Mouse (Mus musculus) layer of hippocampus, adult 18-20 months (tissue): ENCODE results near the gene Hoxa5. TPM values are rescaled to one million over a fixed set of nuclear protein-coding genes. Genes with fewer than 3 reads are reported as not detected.

ENCODE experiments used
- DNase-seq, 2 experiments: peaks; one replicate each; pipeline ENCODE4 v3.0.0; 2022; ENCODE audit warnings: low spot score in 2 of 2
- total RNA-seq, 2 experiments: library from RNA; stranded (reverse); gene quantifications; 2 replicates each; pipeline ENCODE4 v1.2.3; 2021

The Hoxa5 gene
- total RNA-seq, 2 experiments from 2014 or later = not detected

DNA sequence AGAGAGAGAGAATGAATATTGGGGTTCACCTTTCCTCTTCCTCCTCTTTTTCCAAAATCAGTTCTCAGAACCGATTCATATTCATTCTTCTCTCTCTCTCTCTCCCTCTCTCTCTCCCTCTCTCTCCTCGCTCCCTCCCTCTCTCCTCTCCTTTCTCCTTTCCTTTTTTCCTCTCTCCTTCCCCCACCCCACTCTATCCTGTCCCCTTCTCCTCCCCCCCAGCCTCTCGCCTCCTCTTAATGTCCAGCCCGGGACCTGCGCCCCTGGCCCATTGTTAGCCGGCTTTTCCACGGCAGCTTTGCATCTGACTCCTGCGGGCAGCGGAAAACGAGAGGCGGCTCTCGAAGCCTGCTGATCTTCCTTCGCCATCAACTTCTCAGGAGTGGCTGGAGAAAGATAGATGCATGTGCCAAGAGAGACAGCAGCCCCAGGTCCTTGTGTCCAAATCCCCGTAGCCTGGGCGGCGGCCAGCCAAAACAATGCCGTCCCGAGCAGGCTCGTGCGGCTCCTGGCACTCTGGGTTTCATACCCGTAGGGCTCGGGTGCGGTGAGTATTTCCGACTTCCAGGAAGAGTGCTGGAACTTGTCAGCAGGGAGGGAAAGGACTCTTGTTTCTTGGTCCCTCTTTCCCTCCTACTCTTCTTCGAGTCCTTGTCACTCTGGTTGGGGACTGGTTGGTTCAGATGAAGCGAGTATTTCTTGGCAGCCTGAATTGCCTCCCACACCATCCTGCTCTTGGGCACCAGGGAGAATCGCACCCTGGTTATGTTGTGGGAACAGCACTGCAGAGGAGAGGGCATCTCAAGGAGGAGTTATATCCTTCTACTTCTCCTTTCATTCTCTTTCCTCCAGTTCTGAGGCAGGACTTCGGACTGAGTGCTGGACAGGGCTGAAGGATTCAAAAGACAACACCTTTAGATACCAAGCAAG is 38.7 kb downstream of the Hoxa5 start:
- DNase-seq = no peak

DNA sequence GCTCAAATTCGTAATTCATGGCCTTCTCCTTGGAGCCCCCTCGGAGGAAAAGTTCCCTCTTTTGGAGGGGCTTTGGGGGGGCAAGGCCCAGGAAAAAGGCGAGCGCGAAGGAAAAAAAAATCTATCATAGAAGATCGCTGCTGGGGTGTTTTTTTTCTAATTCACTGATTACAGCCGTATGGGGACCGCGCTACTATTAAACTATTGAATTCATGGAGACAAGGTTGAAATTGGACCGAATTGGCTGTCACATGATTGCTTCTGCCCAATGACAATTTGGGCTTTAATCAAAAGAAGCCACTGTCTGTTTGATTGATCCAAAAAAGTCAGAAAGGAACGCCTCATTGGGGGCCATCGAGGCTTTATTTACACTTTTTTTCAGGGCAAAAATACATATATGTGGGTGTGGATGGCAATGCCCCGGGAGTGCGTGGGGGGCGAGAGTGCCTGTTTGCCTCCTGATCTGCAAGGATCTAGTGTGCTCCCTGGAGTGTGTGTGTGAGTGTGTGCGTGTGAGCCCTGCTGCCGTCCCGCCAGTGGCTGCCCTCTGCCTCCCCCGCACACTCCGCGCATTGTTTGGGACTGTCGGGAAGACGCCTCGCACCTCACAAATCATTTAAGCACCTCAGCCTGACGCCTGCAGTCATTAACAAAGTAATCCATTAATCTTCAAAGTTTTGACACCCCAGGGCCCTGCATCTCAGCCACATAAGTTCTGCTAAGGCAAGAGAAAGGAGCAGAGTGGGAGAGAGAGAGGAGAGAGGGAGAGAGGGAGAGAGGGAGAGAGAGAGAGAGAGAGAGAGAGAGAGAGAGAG is 39.6 kb downstream of the Hoxa5 start, which contains the start of gene Hoxa2:
Gene Hoxa2 (minus strand): TSS at position 206 of the 815 bp plus-strand sequence.
- DNase-seq = no peak

GRCm38 (mm10) chr6:52164051-52164625 is 40.2 kb downstream of the Hoxa5 start:
- DNase-seq = no peak

GRCm38 (mm10) chr6:52163366-52164031 is 40.9 kb downstream of the Hoxa5 start:
- DNase-seq = no peak

- no peak for DNase-seq
Measured at GRCm38 (mm10) chr6:52162611-52163365, 41.6 kb downstream of the Hoxa5 start.

DNA sequence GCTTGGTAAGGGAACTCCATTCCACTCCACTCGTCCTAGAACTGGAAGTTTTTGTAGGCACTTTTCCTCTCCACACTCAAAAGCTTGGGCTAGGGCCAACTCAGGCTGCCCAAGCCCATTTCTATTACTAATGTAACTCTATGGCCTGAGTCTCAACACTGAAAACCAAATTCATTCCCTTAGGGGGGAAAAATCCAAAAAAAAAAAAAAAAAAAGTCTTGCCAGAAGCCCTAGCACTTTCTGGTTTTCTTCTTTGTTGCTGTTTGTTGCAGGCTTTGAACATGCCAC is 42.4 kb downstream of the Hoxa5 start:
- DNase-seq = no peak

DNA sequence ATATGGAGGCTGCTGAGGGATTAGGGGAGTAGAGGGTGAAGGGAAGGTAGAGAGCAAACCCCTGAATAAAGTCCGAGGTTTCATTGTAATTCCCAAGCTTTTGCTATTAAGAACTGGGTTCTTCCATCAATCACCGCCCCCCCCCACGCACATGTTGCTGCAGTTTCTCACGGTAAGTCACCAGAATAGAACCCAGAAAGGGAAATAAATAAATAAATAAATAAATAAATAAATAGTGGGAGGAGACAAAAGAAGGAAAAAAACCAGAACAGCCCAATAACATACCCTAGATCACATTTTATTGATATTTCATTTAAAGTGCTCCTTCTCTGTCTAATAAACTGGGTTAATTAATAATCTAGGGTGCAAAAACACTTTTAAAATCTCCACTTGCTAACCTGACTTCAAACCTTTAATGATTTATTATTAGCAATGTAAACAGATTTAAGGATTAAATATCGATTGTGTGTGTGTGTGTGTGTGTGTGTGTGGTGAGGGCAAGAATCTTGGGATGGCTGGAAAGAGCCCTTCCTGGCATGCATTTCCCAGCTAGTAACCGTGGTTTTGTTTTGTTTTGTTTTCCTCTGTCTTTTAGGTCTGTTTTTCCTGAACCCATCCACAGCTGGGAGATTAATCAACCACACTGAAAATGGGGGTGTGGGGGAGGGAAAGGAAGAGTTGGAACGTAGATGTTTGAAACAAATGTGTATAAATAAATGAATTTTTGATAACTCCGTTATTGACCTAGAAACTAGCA is 42.9 kb downstream of the Hoxa5 start:
- no peak for DNase-seq

- DNase-seq = no peak
Measured at GRCm38 (mm10) chr6:52160511-52161335, 43.7 kb downstream of the Hoxa5 start.

- no peak for DNase-seq
Measured at GRCm38 (mm10) chr6:52159979-52160378, 44.4 kb downstream of the Hoxa5 start.

DNA sequence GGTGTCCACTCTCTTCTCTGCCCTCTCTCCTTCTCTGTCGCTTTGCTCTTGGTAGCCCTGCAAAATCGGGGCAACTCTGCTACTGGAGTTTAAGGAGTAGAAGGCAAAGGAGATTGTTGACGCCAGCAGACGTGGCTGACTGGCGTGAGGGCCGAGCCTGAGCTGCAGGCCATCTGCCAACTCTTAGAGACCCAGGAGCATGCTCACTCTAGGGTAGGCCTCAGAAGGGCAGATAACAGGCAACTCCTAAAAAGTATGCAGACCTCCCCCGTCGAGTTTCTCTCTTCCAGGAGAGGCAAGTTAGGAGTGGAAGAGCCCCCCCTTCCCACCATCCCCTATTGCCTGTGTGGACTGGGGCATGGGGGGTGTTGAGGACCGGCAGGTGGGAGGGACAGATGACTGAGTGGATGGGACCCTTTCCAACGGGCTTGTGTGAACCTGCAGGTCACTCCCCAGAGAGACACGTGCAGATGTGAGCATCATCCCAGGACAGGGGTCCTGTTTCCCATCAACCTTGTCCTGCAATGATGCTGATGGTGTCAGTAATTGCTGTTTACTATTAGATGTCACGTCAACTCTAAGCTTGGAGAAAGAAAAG is 45.1 kb downstream of the Hoxa5 start:
- DNase-seq = no peak

GRCm38 (mm10) chr6:52158276-52159051 is 45.9 kb downstream of the Hoxa5 start, which contains the start of gene Hoxa1:
TSS of gene Hoxa1 (minus strand) at chr6:52158317.
- no peak for DNase-seq

DNA sequence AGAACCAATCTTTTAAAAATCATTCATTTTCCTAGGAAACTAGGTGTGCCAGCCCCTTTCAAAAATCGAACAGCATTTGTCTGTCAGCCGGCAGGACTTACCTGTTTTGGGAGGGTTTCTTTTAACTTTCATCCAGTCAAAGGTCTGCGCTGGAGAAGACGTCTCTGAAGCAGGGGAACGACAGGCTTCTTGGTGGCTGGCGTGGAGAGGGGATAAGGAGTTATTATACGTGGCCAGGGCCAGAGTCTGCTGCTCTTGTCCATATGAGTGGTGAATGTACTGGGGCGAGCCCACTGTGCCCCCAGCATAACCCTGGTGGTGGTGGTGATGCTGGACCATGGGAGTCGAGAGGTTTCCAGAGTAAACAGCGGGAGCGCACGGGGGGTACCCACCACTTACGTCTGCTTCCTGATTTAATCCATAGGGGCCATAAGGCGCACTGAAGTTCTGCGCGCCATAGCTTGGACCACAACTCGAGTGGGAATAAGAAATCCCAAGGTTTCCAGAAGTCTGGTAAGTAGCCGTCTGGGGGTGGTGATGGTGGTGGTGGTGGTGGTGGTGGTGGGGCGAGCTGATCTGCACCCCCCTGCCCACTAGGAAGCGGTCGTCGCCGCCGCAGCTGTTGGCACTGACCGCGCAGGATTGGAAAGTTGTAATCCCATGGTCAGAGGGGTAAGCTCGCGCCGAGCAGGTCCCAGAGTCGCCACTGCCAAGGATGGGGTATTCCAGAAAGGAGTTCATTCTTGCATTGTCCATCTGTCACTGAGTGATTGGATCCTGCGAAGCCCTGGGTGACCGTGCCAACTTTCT is 46.7 kb downstream of the Hoxa5 start:
- no peak for DNase-seq

GRCm38 (mm10) chr6:52156551-52157200 is 47.7 kb downstream of the Hoxa5 start:
- no peak for DNase-seq

GRCm38 (mm10) chr6:52155471-52155870 is 48.9 kb downstream of the Hoxa5 start:
- DNase-seq = no peak

DNA sequence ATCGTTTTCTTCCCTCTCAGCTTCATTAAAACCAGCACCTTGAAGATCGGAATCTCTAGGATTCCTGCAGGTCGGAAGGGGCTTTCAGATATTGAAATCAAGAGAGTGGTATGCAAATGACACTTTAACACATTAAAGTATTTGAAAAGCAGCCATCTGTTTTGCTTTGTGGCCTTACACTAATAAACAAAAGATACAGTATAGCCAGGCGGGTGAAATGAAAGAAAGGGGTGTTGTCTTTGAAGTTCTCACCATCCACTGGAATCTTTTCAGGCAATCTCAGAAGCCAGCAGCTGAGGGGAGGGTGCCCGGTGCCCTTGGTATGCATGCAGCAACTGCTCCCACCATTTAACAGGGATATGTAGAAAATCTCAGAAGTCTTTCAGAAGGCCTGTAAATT is 50.3 kb downstream of the Hoxa5 start:
- DNase-seq = no peak

GRCm38 (mm10) chr6:52153270-52153669 is 51.1 kb downstream of the Hoxa5 start:
- DNase-seq = no peak
